Mouse (Mus musculus): ENCODE results near the gene Tmc3.

DNA sequence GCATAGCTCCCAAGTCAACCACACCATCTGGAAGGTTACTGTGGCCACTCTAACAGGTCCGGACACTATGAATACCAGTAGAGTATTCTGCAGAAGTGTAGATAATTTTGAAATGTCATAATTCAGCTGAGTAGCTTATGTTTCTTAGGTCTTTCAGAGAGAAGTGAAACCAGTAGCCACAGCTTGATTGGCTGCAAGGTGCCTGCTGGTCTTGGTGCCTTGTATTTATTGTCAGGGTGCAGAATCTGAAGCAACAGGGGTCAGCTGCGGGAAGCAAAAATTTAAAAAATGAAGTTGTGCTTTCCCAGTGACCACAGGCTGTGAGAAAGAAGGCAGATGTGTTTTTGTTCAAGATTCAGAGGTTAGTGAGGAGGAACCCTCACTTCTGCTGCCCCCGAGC, 31.5 kb downstream of the Tmc3 start:
- TF ChIP-seq POLR2A (IDR thresholded peaks at IDR 0.05; ENCODE audit: low read depth, low read length), result no peak
- no peak for TF ChIP-seq CTCF (conservative IDR thresholded peaks at IDR 0.05; ENCODE audit: insufficient read depth, insufficient read length, low read depth, low read length)

All from kidney, adult 2 months (tissue).